Comparison of ENCODE assay signal across 11 mouse cellular contexts in genomic region chr9:106099379-106100021, GRCm38 (mm10). TPM values are rescaled to one million over a fixed set of nuclear protein-coding genes. Genes with fewer than 3 reads are reported as not detected.
DNase-seq lines count a peak whose midpoint lies in the region; ATAC-seq and TF ChIP-seq lines count a peak whose summit lies in the region.
"Had no signal": no experiment of that assay in that cellular context is flagged by ENCODE, and none has a peak within 500 bp of the region (broad histone marks: within the 10 kb centered on the region; RNA-seq: fewer than 3 reads in every experiment).

No protein-coding gene starts in this region.

- H3K4me3 ChIP-seq in gastrocnemius, adult 2 months: no peak overlapping the region
- H3K4me3 ChIP-seq in lung, embryonic 15.5 days: no peak overlapping the region
- no peak overlapping the region for H3K4me3 ChIP-seq in lung, adult 2 months (replicated peaks; ENCODE audit: extremely low read depth, low read depth, low read length)
- H3K4me3 ChIP-seq in hindbrain, embryonic 11.5 days (ENCODE audit: low read depth, low read length): no peak overlapping the region
- H3K4me3 ChIP-seq in neural tube, embryonic 13.5 days: no peak overlapping the region
- H3K4me3 ChIP-seq: liver, embryonic 15.5 days had no signal

- ATAC-seq in lung, embryonic 15.5 days (ENCODE audit: borderline replicate concordance, extremely low read depth, low FRiP score, low TSS enrichment): no peak
- ATAC-seq in hindbrain, embryonic 11.5 days (ENCODE audit: low FRiP score): no peak
- no peak; the same call in 1 of the 2 replicates for ATAC-seq in neural tube, embryonic 13.5 days (ENCODE audit: low read depth)

- H3K4me1 ChIP-seq in lung, embryonic 15.5 days: no peaks in the 10 kb centered on the region
- H3K4me1 ChIP-seq in lung, adult 2 months (ENCODE audit: control insufficient read depth, insufficient read depth, low read length): no peaks in the 10 kb centered on the region
- H3K4me1 ChIP-seq in hindbrain, embryonic 11.5 days (replicated peaks; ENCODE audit: control insufficient read depth, insufficient read depth, low read length): no peaks in the 10 kb centered on the region
- H3K4me1 ChIP-seq in neural tube, embryonic 13.5 days (replicated peaks): 0 out of 2 replicates have a peak, but pooled peaks cover 8% of the 10 kb centered on the region
- H3K4me1 ChIP-seq: liver, embryonic 15.5 days had no signal

- intact Hi-C loops in gastrocnemius, adult 2 months (cut with DNase I): no loop called here

- H3K27me3 ChIP-seq in lung, embryonic 15.5 days: no peaks in the 10 kb centered on the region; the same call in 1 of the 2 replicates
- H3K27me3 ChIP-seq in hindbrain, embryonic 11.5 days (ENCODE audit: control insufficient read depth, insufficient read depth, low read length): no peaks in the 10 kb centered on the region
- H3K27me3 ChIP-seq in neural tube, embryonic 13.5 days: no peaks in the 10 kb centered on the region
- H3K27me3 ChIP-seq: liver, embryonic 15.5 days had no signal

- no peaks in the 10 kb centered on the region for H3K9me3 ChIP-seq in lung, embryonic 15.5 days
- H3K9me3 ChIP-seq in hindbrain, embryonic 11.5 days (ENCODE audit: control insufficient read depth, low read length): no peaks in the 10 kb centered on the region
- H3K9me3 ChIP-seq in neural tube, embryonic 13.5 days: no peaks in the 10 kb centered on the region
- H3K9me3 ChIP-seq: liver, embryonic 15.5 days had no signal

- H3K27ac ChIP-seq in gastrocnemius, adult 2 months: no peak overlapping the region
- H3K27ac ChIP-seq in lung, embryonic 15.5 days: no peak overlapping the region
- no peak overlapping the region for H3K27ac ChIP-seq in hindbrain, embryonic 11.5 days (ENCODE audit: low read depth, low read length)
- no peak overlapping the region for H3K27ac ChIP-seq in neural tube, embryonic 13.5 days (replicated peaks)
- H3K27ac ChIP-seq: liver, embryonic 15.5 days had no signal

- H3K4me2 ChIP-seq in lung, embryonic 15.5 days: 0 out of 2 replicates have a peak overlapping the region, but pooled peaks have one; percentile 7
- no peak overlapping the region for H3K4me2 ChIP-seq in hindbrain, embryonic 11.5 days (replicated peaks; ENCODE audit: low read depth, low read length)
- H3K4me2 ChIP-seq in neural tube, embryonic 13.5 days: peak overlapping the region; percentile 31
- H3K4me2 ChIP-seq: liver, embryonic 15.5 days had no signal

- TF ChIP-seq CTCF in gastrocnemius, adult 2 months (IDR thresholded peaks at IDR 0.05): peak; percentile 10; the same call in 1 of the 2 replicates
- TF ChIP-seq CTCF in lung, adult 2 months (IDR thresholded peaks at IDR 0.05; ENCODE audit: insufficient read depth, low read length): no peak

- H3K9ac ChIP-seq in lung, embryonic 15.5 days: no peak overlapping the region
- H3K9ac ChIP-seq in hindbrain, embryonic 11.5 days (ENCODE audit: low read depth, low read length): no peak overlapping the region
- H3K9ac ChIP-seq in neural tube, embryonic 13.5 days: no peak overlapping the region
- H3K9ac ChIP-seq: liver, embryonic 15.5 days had no signal

- DNase-seq in gastrocnemius, adult 2 months: no peak
- DNase-seq in gastrocnemius, postnatal 10 days: no peak
- no peak for DNase-seq in lung, adult 2 months
- peak; percentile 27 for DNase-seq in hindbrain, embryonic 11.5 days (ENCODE audit: low spot score)
- DNase-seq in kidney, adult 9 months: no peak
- no peak for DNase-seq in natural killer cell, adult 2 months (ENCODE audit: low spot score in 2 of 2)
- DNase-seq: kidney, postnatal 36 days had no signal

- TF ChIP-seq POLR2A in lung, adult 2 months (IDR thresholded peaks at IDR 0.05; ENCODE audit: borderline replicate concordance, extremely low read depth, low read depth, low read length): no peak

- no peaks in the 10 kb centered on the region for H3K36me3 ChIP-seq in lung, embryonic 15.5 days
- no peaks in the 10 kb centered on the region for H3K36me3 ChIP-seq in hindbrain, embryonic 11.5 days (ENCODE audit: control insufficient read depth, insufficient read depth, low read length)
- no peaks in the 10 kb centered on the region for H3K36me3 ChIP-seq in neural tube, embryonic 13.5 days
- H3K36me3 ChIP-seq: liver, embryonic 15.5 days had no signal

- WGBS in lung, embryonic 15.5 days: 67% methylated on average over 22 of the region's 22 CpGs
- WGBS in lung, adult 2 months: 68% methylated on average over 22 of the region's 22 CpGs
- 78% methylated on average over 22 of the region's 22 CpGs for WGBS in hindbrain, embryonic 11.5 days
- WGBS in neural tube, embryonic 13.5 days: 73% methylated on average over 22 of the region's 22 CpGs

RNA-seq across cellular contexts. Expression of gene Col6a4, which starts 2.9 kb away (rescaled TPM):
- not detected for total RNA-seq in gastrocnemius, adult 2 months (2021)
- total RNA-seq in gastrocnemius, postnatal 10 days (2021): under 1 TPM; 0.09 to 0.18 TPM
- 1.6 and 1.7 TPM in 2 replicates for polyA plus RNA-seq in lung, embryonic 15.5 days (2015; fragmentation: Nextera tagmentation; extraction: Ambion mirVana)
- polyA plus RNA-seq in lung, adult 2 months (2012; rRNA removed): 0.32 and 0.56 TPM in 2 replicates
- 0.19 and 0.21 TPM in 2 replicates for polyA plus RNA-seq in hindbrain, embryonic 11.5 days (2014; fragmentation: Nextera tagmentation; extraction: Ambion mirVana)
- polyA plus RNA-seq in neural tube, embryonic 13.5 days (2015; fragmentation: Nextera tagmentation; extraction: Ambion mirVana): 0.22 and 0.51 TPM in 2 replicates
- polyA plus RNA-seq: C2C12; liver, embryonic 15.5 days had no signal

RNA-seq across cellular contexts. Expression of gene Glyctk, which starts 58.4 kb away (rescaled TPM):
- total RNA-seq in gastrocnemius, adult 2 months (2021): 1 to 10 TPM in 1 of 2 experiments, under 1 TPM in 1; 0.61 to 2.8 TPM
- under 1 TPM; 0.78 to 0.90 TPM for total RNA-seq in gastrocnemius, postnatal 10 days (2021)
- 1.4 and 1.7 TPM in 2 replicates for polyA plus RNA-seq in lung, embryonic 15.5 days (2015; fragmentation: Nextera tagmentation; extraction: Ambion mirVana)
- polyA plus RNA-seq in lung, adult 2 months (2012; rRNA removed): 1.7 and 2.6 TPM in 2 replicates
- polyA plus RNA-seq in hindbrain, embryonic 11.5 days (2014; fragmentation: Nextera tagmentation; extraction: Ambion mirVana): 3.9 and 4.9 TPM in 2 replicates
- polyA plus RNA-seq in neural tube, embryonic 13.5 days (2015; fragmentation: Nextera tagmentation; extraction: Ambion mirVana): 4.9 and 5.1 TPM in 2 replicates
